Mouse (Mus musculus): ENCODE measurements around the gene Shisa8.
"Not testable (repeated sequence)": the region's sequence is repeated elsewhere in the genome, so short reads cannot be mapped to it uniquely, and the experiment has no call there.

Shisa8 gene

GRCm38 (mm10) chr15:82212752-82213063 is at the start of gene Shisa8:
TSS of gene Shisa8 (minus strand) at chr15:82212815.
- CTCF ChIA-PET = interaction anchor here (0.7 kb wide), 4 partner anchors 23 to 48 kb away, joined by 3 to 8 read pairs (median 6); no protein-coding TSS in a partner anchor

DNA sequence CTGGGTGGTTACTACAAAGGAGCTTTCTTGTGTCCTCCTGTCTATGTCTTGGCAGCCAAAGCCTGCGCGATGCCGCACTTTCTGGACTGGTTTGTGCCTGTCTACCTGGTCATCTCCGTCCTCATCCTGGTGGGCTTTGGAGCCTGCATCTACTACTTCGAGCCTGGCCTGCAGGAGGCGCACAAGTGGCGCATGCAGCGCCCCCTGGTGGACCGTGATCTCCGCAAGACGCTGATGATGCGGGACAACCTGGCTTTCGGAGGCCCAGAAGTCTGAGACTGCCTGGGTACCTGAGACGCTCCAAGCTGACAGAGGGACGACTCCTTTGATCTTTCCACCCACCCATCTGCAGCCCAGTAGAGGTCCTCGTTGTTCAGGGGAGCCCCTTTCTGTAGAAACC is 46.9 kb upstream of the Shisa8 start:
- CTCF ChIA-PET = no interaction called here

DNA sequence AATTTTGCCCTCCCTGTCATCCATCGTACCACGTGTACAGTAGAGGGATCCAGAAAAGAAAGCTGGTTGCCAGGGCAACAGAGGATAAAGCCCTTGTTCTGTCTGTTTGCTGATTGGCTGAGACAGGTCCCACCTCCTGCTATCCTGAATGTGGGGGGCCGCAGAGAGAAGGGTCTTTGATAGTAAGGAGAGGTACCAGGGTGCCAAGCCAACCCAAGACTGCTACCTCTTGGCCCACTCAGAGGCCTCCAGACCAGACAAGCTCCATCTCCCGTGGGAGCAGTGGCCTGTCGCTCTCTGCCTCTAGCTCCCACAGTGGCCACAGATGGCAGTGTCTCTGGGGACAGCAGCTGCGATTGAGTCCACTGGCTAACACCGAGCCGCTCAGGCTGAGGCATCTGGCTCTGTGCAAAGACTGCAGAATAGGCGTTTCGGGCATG is 43.3 kb upstream of the Shisa8 start:
- CTCF ChIA-PET = no interaction called here

DNA sequence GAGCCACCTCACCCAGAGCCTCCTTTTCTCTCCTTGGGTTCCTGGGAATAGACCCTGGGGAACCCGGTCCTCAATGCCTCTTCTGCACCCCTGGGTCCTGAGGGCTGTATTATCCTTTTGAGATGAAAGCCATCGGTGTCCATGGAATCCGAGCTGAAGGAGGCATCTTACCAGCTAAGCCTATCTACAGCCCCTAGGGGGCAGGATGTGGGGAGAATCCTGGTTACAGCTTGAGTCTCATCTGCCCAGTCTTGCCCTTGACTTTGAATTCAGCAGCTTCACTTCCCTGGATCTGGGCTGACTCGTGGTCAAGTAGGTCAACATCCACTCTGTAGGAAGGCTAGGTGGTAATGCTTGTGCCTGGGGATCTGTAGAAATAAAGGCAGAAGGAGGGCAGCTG is 42.6 kb upstream of the Shisa8 start:
- CTCF ChIA-PET = no interaction called here

DNA sequence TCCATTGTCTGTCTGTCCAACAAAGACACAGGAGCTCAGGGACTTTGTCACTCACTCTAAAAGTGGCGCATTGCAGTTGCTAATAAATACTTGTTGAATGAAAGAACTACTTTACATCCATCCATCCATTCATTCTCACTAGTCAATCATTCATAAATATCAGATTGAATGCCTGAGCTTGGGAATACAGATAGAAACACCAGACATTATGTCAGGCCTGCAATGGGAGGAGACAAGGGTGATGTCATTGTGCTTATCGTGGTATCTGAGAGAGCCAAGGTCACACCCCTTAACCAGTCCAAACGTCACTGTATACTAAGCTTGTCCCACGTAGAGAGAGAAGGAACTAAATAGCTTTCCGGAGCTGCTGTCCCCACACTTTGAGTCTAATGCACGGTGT is 39.5 kb upstream of the Shisa8 start, which contains the start of gene 1500009C09Rik:
Gene 1500009C09Rik (plus strand): TSS at position 301 of the 400 bp plus-strand sequence.
- CTCF ChIA-PET = interaction anchor here (0.6 to 1.1 kb wide), 3 partner anchors 13 to 86 kb away, joined by 3 to 13 read pairs (median 3); no protein-coding TSS in a partner anchor

DNA sequence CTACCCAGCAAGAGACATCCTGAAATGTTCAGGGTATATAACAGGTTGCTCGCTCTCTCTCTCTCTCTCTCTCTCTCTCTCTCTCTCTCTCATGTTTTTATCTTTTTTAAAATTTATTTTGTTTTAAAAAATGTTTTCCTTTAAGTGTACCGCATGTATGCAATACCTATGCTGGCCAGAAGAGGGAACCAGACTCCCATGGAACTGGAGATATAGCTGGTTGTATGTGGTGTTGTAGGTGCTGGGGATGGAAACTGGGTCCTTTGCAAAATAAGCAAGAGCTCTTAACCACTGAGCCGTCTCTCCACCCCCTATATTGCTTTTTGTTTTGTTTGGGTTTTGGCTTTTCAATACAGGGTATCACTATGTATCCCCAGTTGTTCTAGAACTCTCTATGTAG is 39.0 kb upstream of the Shisa8 start:
- CTCF ChIA-PET = interaction anchor here (0.6 to 1.1 kb wide), 4 partner anchors 13 to 600 kb away, joined by 3 to 6 read pairs (median 3); no protein-coding TSS in a partner anchor

DNA sequence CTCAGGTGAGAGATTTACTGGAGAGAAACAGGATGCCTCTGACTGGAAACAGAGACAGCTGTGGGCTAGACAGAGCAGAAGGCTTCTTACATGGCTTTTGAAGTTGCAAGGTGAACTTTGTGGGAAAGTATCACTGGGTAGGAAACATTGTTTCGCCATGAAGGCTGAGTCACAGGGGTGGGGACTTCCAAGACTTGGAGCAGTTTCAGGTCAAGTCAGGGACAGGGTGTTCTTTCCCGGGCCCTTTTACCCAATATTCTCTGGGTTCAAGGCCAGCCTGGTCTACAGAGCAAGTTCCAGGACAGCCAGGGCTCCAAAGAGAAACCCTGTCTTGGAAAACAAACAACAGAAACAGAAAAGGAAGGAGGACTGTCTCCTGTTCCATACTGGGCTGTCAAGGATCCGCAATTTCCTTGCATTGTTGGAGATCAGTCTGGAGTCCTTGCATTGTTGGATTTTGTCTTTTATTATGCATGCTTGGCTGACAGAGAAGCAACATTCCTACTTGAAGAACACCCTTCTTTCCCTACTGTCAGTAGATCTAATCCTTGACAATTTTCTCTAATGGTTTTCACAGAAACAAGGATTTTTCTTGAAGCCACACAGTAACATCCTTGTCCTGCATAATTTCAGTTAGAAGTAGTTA is 34.6 kb upstream of the Shisa8 start:
- CTCF ChIA-PET = no interaction called here

DNA sequence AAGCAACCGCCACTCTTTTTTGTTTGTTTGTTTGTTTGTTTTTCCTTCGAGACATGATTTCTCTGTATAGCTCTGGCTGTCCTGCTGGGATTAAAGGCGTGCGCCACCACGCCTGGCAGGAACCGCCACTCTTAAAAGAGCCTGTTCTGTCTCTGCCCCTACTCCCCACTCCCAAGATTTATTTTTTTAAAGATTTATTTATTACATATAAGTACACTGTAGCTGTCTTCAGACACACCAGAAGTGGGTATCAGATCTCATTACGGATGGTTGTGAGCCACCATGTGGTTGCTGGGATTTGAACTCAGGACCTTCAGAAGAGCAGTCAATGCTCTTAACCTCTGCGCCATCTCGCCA is 32.2 kb upstream of the Shisa8 start:
- CTCF ChIA-PET = not testable (repeated sequence)

GRCm38 (mm10) chr15:82244115-82244804 is 31.6 kb upstream of the Shisa8 start, which contains the start of gene Cenpm:
TSS of gene Cenpm (minus strand) at chr15:82244748.
- CTCF ChIA-PET = no interaction called here

DNA sequence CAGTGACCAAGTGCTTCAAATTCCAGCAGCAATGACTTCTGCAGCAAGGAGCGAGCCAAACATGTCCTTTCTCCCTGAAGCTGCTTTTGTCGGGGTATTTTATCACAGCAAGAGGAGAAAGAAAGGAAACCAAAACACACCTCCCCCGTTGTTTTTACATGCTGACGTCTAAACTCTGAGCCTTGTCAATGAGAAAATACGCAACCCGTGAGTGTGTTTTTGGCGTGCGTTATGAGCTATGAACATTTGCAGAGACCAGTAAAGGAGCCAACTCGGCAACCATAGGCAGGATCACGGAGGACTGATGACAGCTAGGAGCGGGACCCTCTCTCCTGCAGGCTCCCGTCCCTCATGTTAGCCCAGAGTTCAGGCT is 31.1 kb upstream of the Shisa8 start:
- CTCF ChIA-PET = no interaction called here

- CTCF ChIA-PET = no interaction called here
These were observed 30.7 kb upstream of the Shisa8 start for GRCm38 (mm10) chr15:82243311-82243710.

DNA sequence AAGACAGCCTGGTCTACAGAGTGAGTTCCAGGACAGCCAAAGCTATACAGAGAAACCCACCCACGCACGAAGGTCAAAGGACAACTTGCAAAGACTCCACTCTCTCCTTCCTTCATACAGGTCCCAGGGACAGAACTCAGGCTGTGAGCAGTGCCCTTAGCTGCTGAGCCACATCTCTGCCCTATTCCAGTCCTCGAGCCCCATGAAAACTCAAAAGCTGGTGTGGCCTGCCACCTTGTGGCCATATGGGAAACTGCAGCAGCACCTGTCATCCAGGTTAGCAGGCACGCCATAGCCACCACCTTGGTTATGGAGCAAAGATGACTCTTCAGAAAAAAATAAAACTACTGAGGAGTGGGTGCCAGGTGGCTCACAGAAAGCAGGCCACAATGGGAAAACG is 23.9 kb upstream of the Shisa8 start:
- CTCF ChIA-PET = interaction anchor here (0.6 to 1.8 kb wide), 6 partner anchors 18 to 171 kb away, joined by 3 to 8 read pairs (median 4); partner anchors contain the start of gene Shisa8

GRCm38 (mm10) chr15:82235661-82236060 is 23.0 kb upstream of the Shisa8 start:
- CTCF ChIA-PET = no interaction called here

GRCm38 (mm10) chr15:82232651-82233050 is 20.0 kb upstream of the Shisa8 start:
- CTCF ChIA-PET = interaction anchor here (1.0 kb wide), 1 partner anchor 14 kb away, joined by 3 read pairs; no protein-coding TSS in a partner anchor

DNA sequence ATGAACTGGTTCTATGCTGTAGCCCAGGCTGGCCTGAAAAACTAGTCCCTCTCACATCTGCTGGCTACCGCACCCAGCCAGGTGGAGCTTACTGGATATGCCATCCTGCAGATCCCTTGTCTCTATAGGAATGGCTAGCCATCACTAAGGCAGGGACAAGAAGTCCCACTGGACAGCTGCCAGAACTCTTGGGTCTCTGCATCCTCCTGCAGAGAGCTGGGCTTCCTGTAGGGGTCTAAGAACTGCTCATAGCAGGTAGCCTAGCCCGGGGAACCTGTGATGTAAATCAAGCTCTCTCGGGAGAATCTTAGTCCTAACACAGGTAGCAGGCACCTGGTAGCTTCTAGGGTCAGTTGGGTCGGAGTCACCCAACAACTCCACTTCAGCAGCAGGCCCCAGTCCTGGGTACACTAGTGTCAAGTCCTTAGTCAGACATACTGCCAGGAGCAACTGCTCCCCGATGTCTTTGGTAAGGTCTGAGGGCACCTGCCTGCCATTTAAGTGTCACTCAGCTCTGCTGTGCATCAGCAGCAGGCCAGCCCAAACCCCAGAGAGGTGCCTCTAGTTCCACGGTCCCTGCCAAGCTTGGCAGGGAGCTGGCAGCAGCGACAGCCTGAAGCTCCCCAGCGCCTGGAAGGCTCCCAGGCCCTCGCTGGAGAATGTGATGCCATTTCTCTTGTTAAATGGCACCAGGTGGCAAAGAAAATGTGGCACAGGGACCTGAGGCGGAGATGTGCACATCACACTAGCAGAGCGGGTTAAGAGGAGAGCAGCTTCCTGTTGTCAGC is 19.2 kb upstream of the Shisa8 start:
- CTCF ChIA-PET = interaction anchor here (0.5 to 1.0 kb wide), 3 partner anchors 13 to 294 kb away, joined by 3 to 4 read pairs (median 3); no protein-coding TSS in a partner anchor

DNA sequence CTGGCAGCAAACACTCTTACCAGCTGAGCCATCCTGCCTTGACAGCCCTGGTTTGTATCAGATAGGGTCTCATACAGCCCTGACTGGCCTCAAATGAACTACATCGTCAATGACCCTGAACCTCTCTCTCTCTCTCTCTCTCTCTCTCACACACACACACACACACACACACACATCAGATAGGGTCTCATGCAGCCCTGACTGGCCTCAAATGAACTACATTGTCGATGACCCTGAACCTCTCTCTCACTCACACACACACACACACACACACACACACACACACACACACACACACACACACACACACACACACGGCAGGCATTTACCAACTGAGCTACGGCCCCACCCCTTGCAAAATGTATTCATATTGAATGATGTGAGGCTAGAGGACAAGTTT is 18.5 kb upstream of the Shisa8 start:
- CTCF ChIA-PET = interaction anchor here (0.7 kb wide), 1 partner anchor 294 kb away, joined by 4 read pairs; no protein-coding TSS in a partner anchor

DNA sequence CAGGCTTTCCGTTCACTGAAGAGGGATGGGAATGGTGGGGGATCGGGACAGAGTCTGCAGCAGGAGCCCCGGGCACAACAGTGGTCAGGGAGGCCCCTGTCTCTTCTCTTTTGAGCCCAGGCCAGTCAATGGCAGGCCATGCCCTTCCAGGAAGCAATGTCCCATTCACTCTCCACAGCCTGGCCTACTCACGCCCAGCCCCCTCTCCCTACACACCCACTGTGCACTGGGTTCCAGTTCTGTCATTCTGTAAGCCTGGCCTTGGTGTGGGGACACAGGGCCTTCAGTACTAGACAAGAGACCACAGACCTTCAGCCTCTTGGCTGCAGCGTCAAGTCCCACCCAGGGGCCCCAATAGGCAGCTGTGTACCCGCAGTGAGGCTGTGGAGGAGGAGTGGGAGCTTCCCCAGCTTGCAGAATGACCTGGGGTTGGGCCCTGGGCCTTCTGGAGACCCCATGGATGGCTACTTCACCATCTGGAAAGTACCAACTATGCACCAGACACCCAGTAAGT is 17.5 kb upstream of the Shisa8 start:
- CTCF ChIA-PET = no interaction called here

DNA sequence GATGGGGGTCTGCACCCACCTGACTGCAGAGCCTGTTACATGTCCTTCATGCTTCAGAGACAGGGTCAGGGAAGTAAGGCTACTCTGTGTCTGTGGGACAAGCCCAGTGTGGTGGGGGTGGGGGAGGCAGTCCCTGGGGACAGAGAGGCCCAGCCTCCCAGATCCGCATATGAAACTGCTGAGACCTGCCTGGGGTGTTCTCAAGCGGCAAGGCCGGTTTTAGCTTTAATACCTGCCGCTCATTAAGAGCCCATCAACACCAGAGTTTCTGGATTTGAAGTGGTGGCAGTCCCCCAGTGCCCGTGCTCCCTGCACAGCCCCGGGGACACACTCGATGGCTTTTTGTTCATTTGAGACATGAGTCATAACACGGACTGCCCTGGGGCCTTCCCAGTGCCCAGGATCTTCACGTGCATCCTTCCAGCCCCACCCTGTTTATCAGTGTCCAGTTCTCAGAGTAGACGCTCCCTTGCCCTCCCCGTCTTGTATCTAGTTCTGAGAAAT is 17.0 kb upstream of the Shisa8 start:
- CTCF ChIA-PET = no interaction called here

DNA sequence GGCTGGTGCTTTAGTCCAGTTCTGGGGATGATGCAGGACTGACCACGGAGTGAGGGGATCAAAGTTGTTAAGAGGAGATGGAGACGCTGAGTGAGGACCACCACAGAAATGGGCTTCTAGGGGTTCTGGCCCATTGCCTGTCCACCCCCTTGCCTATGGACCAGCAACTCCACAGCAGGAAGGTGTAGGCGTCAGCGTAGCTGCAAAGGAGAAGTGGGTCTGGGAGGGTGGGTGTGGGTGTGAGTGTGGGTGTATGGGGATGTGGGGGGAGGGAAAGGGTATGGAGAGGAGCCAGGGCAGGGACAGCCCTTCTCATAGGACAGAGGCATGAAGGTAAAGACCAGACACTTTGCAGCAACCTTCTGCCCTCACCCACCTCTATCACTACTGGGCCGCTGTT is 13.2 kb upstream of the Shisa8 start:
- CTCF ChIA-PET = interaction anchor here (0.5 to 0.6 kb wide), 3 partner anchors 8 to 173 kb away, joined by 3 to 9 read pairs (median 4); no protein-coding TSS in a partner anchor

GRCm38 (mm10) chr15:82224602-82225215 is 12.1 kb upstream of the Shisa8 start:
- CTCF ChIA-PET = interaction anchor here (0.7 to 1.5 kb wide), 3 partner anchors 21 to 59 kb away, joined by 3 to 5 read pairs (median 3); no protein-coding TSS in a partner anchor

Measured in spleen, embryonic (tissue).